Comparison of ENCODE assay signal across 8 mouse cellular contexts in the genomic region with DNA sequence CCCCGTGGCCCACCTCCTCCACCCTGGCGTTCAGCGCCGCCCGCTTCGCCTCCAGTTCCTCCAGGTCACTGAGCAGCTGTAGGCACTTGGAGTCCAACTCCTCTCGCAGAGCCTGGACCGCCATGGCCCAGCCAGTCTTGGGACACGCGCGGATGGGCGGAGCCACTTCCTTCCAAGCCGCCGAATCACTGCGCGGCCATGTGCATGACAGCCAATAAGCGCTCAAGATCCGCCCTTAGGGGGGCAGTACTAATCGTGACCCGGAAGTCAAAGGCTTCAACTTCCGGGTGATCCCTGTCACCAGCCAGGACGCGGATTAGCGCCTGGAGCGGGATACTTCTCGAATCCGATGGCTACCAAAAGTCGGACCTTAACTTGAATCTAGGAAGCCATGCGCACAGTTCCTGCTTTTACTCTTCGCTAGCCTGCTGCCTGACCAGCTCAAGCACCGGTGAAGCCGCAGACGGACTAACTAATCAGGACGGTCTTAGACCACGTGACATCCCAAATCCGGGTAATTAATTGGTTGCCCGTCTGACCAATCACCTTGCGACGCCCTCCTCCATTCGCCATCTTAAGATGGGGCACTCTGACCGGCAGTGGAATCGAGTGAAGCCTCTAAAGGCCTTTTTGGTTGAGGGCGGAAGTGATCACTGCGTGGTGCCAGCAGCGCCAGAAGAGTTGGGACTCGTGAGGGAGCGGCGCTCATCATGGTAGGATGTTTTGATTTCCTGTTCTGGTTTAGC. TPM values are rescaled to one million over a fixed set of nuclear protein-coding genes. Genes with fewer than 3 reads are reported as not detected.
DNase-seq lines count a peak whose midpoint lies in the region; ATAC-seq and TF ChIP-seq lines count a peak whose summit lies in the region.

Gene Ccdc115 (minus strand): TSS at position 458 of the 746 bp plus-strand sequence.
Gene Imp4 (plus strand): TSS at position 637 of the 746 bp plus-strand sequence.

- WGBS in kidney, embryonic 14.5 days = under 1% methylated on average over 48 of the region's 48 CpGs
- WGBS in limb, embryonic 15.5 days = under 1% methylated on average over 48 of the region's 48 CpGs

- peaks cover 28% of the 10 kb centered on the region for H3K36me3 ChIP-seq in kidney, embryonic 14.5 days (ENCODE audit: control insufficient read depth, insufficient read depth, low read length)
- peaks cover 22% of the 10 kb centered on the region for H3K36me3 ChIP-seq in limb, embryonic 15.5 days

- DNase-seq in A20 (ENCODE audit: low read depth, low spot score) = peak; percentile 99
- DNase-seq in heart, adult 9 months (ENCODE audit: low spot score in 2 of 2) = peak; percentile 96 to 97
- peak; percentile 90 to 91 for DNase-seq in monocyte, adult 2 months (ENCODE audit: low read depth in 1 of 2, low spot score in 2 of 2)
- DNase-seq in spleen, postnatal 36 days (ENCODE audit: low spot score in 2 of 2) = peak; percentile 94 to 96

- H3K27me3 ChIP-seq in kidney, embryonic 14.5 days (ENCODE audit: control insufficient read depth, insufficient read depth, low read length) = no peaks in the 10 kb centered on the region
- H3K27me3 ChIP-seq in limb, embryonic 15.5 days = no peaks in the 10 kb centered on the region

- TF ChIP-seq CTCF in bone marrow macrophage, adult 2 months (IDR thresholded peaks at IDR 0.05; ENCODE audit: low read depth, low read length) = no peak
- TF ChIP-seq CTCF in embryonic fibroblast, embryonic 13.5 days (IDR thresholded peaks at IDR 0.05; ENCODE audit: borderline replicate concordance, insufficient read depth, low read length) = no peak

- H3K4me3 ChIP-seq in bone marrow macrophage, adult 2 months (ENCODE audit: insufficient read depth, low read length) = peak within 1 kb of the TSS; percentile 70
- H3K4me3 ChIP-seq in embryonic fibroblast, embryonic 13.5 days (ENCODE audit: insufficient read depth, low read length) = peak within 1 kb of the TSS; percentile 78
- peak within 1 kb of the TSS; percentile 75 for H3K4me3 ChIP-seq in kidney, embryonic 14.5 days (ENCODE audit: low read length)
- H3K4me3 ChIP-seq in limb, embryonic 15.5 days = peak within 1 kb of the TSS; percentile 67

- H3K4me1 ChIP-seq in bone marrow macrophage, adult 2 months (ENCODE audit: control insufficient read depth, insufficient read depth, low read length) = peaks cover 10% of the 10 kb centered on the region
- H3K4me1 ChIP-seq in embryonic fibroblast, embryonic 13.5 days (ENCODE audit: control insufficient read depth, insufficient read depth, low read length) = no peaks in the 10 kb centered on the region
- H3K4me1 ChIP-seq in kidney, embryonic 14.5 days (ENCODE audit: control insufficient read depth, insufficient read depth, low read length) = peaks cover 9% of the 10 kb centered on the region
- peaks cover 18% of the 10 kb centered on the region for H3K4me1 ChIP-seq in limb, embryonic 15.5 days

- TF ChIP-seq POLR2A in bone marrow macrophage, adult 2 months (IDR thresholded peaks at IDR 0.05; ENCODE audit: borderline replicate concordance, low read depth, low read length) = no peak; the same call in 1 of the 2 replicates
- peak; percentile 87 for TF ChIP-seq POLR2A in embryonic fibroblast, embryonic 13.5 days (IDR thresholded peaks at IDR 0.05; ENCODE audit: low read depth, low read length)

- no peaks in the 10 kb centered on the region for H3K9me3 ChIP-seq in kidney, embryonic 14.5 days (ENCODE audit: control insufficient read depth, low read length)
- H3K9me3 ChIP-seq in limb, embryonic 15.5 days = no peaks in the 10 kb centered on the region

- peak within 1 kb of the TSS; percentile 68 for H3K4me2 ChIP-seq in kidney, embryonic 14.5 days (replicated peaks; ENCODE audit: low read depth, low read length)
- H3K4me2 ChIP-seq in limb, embryonic 15.5 days = peak within 1 kb of the TSS; percentile 61

- ATAC-seq in kidney, embryonic 14.5 days (ENCODE audit: low FRiP score, low TSS enrichment) = peak; percentile 95
- ATAC-seq in limb, embryonic 15.5 days (ENCODE audit: insufficient number of reproducible peaks, low FRiP score, low TSS enrichment, low read depth) = peak; percentile 96

- peak within 1 kb of the TSS; percentile 72 for H3K27ac ChIP-seq in bone marrow macrophage, adult 2 months (ENCODE audit: insufficient read depth, low read depth, low read length)
- H3K27ac ChIP-seq in embryonic fibroblast, embryonic 13.5 days (ENCODE audit: insufficient read depth, low read length) = no peak within 1 kb of the TSS
- peak within 1 kb of the TSS; percentile 62 for H3K27ac ChIP-seq in kidney, embryonic 14.5 days (ENCODE audit: low read depth, low read length)
- H3K27ac ChIP-seq in limb, embryonic 15.5 days = peak within 1 kb of the TSS; percentile 76

- H3K9ac ChIP-seq in kidney, embryonic 14.5 days (ENCODE audit: low read depth, low read length) = peak within 1 kb of the TSS; percentile 76
- H3K9ac ChIP-seq in limb, embryonic 15.5 days = peak within 1 kb of the TSS; percentile 49

RNA-seq across cellular contexts. Expression of gene Ccdc115, which starts in this region (rescaled TPM):
- polyA plus RNA-seq in bone marrow macrophage, adult 2 months (2012; ENCODE audit: insufficient read depth, insufficient read length, missing spikeins) = 44.1 and 44.5 TPM in 2 replicates
- 15.2 and 18.1 TPM in 2 replicates for polyA plus RNA-seq in embryonic fibroblast, embryonic 13.5 days (2011; ENCODE audit: insufficient read length, low read depth, missing spikeins)
- 48.3 and 48.9 TPM in 2 replicates for polyA plus RNA-seq in kidney, embryonic 14.5 days (2014; fragmentation: Nextera tagmentation; extraction: Ambion mirVana)
- 61.3 and 65.8 TPM in 2 replicates for polyA plus RNA-seq in limb, embryonic 15.5 days (2015; fragmentation: Nextera tagmentation; extraction: Ambion mirVana)

RNA-seq across cellular contexts. Expression of gene Imp4, which starts in this region (rescaled TPM):
- polyA plus RNA-seq in bone marrow macrophage, adult 2 months (2012; ENCODE audit: insufficient read depth, insufficient read length, missing spikeins) = 35.3 and 40.9 TPM in 2 replicates
- 36.2 and 41.1 TPM in 2 replicates for polyA plus RNA-seq in embryonic fibroblast, embryonic 13.5 days (2011; ENCODE audit: insufficient read length, low read depth, missing spikeins)
- 89.4 and 102 TPM in 2 replicates for polyA plus RNA-seq in kidney, embryonic 14.5 days (2014; fragmentation: Nextera tagmentation; extraction: Ambion mirVana)
- polyA plus RNA-seq in limb, embryonic 15.5 days (2015; fragmentation: Nextera tagmentation; extraction: Ambion mirVana) = 77.1 and 77.4 TPM in 2 replicates
